Mouse (Mus musculus): Measurements from ENCODE around the gene Nck2. TPM values are rescaled to one million over a fixed set of nuclear protein-coding genes. Genes with fewer than 3 reads are reported as not detected.

Gene Nck2
- polyA plus RNA-seq, 1 experiment from 2014 or later: 37.9 TPM

GRCm38 (mm10) chr1:43404693-43405678 is 39.4 kb upstream of the Nck2 start:
- Histone ChIP-seq H3K4me2 (replicated peaks) (no peak overlapping the region), H3K36me3 (replicated peaks; ENCODE audit: control insufficient read depth, insufficient read depth) (no peaks in the 10 kb centered on the region), H3K27ac (no peak overlapping the region), H3K4me1 (replicated peaks; ENCODE audit: control insufficient read depth, insufficient read depth, low read length) (no peaks in the 10 kb centered on the region), H3K9ac (no peak overlapping the region), H3K27me3 (ENCODE audit: control insufficient read depth, insufficient read depth, low read length) (no peaks in the 10 kb centered on the region), H3K9me3 (ENCODE audit: control insufficient read depth, low read length) (no peaks in the 10 kb centered on the region), H3K4me3 (replicated peaks; ENCODE audit: low read length) (no peak overlapping the region)
- DNase-seq (ENCODE audit: low spot score) (no peak), ATAC-seq (ENCODE audit: low FRiP score) (no peak)
- WGBS: 71% methylated on average over 9 of the region's 9 CpGs

- Histone ChIP-seq H3K9ac (no peak overlapping the region), H3K4me3 (replicated peaks; ENCODE audit: low read length) (no peak overlapping the region), H3K4me1 (replicated peaks; ENCODE audit: control insufficient read depth, insufficient read depth, low read length) (no peaks in the 10 kb centered on the region), H3K27me3 (ENCODE audit: control insufficient read depth, insufficient read depth, low read length) (no peaks in the 10 kb centered on the region), H3K9me3 (ENCODE audit: control insufficient read depth, low read length) (no peaks in the 10 kb centered on the region), H3K4me2 (replicated peaks) (no peak overlapping the region), H3K27ac (no peak overlapping the region), H3K36me3 (replicated peaks; ENCODE audit: control insufficient read depth, insufficient read depth) (no peaks in the 10 kb centered on the region)
- no peak for DNase-seq (ENCODE audit: low spot score)
- 72% methylated on average over 4 of the region's 4 CpGs for WGBS
- no peak for ATAC-seq (ENCODE audit: low FRiP score)
Measured at GRCm38 (mm10) chr1:43409019-43409418, 35.4 kb upstream of the Nck2 start.

DNA sequence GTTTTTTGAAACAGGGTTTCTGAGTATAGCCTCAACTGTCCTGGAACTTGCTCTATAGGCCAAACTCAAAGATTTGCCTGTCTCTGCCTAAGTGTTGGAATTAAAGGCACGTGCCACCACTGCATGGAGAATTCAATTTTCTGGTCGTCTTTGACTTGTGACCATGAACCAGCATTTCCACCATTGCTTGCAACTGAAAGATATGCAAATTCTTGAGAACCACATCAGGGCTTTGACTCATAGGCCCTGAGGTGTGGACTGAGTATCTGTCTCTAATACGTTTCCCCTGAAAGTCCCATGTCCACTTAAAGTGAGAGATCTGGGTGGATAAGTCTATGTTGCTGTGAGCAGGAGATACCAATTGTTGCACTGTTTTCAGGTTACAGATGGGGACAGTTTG is 31.6 kb upstream of the Nck2 start:
- Histone ChIP-seq H3K4me2 (replicated peaks) (no peak overlapping the region), H3K36me3 (replicated peaks; ENCODE audit: control insufficient read depth, insufficient read depth) (no peaks in the 10 kb centered on the region), H3K9ac (no peak overlapping the region), H3K4me1 (replicated peaks; ENCODE audit: control insufficient read depth, insufficient read depth, low read length) (no peaks in the 10 kb centered on the region), H3K27ac (no peak overlapping the region), H3K27me3 (ENCODE audit: control insufficient read depth, insufficient read depth, low read length) (no peaks in the 10 kb centered on the region), H3K9me3 (ENCODE audit: control insufficient read depth, low read length) (no peaks in the 10 kb centered on the region), H3K4me3 (replicated peaks; ENCODE audit: low read length) (no peak overlapping the region)
- ATAC-seq (ENCODE audit: low FRiP score): no peak
- DNase-seq (ENCODE audit: low spot score): no peak
- 86% methylated on average over 3 of the region's 3 CpGs for WGBS

DNA sequence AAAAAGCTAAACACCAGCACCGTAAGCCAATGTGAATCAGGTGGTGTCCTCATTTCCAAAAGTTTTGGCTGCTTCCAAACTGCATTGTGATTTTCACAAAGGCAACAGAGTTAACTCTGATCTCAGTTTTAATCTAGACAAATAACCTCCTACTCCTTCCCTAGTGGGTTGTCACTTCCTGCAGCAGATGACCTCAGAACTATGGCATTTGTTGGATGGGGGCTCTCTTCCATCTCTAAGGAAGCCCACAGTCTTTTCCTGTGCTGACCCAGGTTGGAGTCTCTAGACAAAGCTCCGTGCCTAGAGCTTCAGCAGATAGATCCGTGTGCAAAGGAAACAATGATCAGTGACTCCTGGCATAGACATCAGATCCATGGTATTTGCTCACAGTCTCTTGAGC is 31.1 kb upstream of the Nck2 start:
- ATAC-seq (ENCODE audit: low FRiP score) (no peak), DNase-seq (ENCODE audit: low spot score) (no peak)
- Histone ChIP-seq H3K4me2 (replicated peaks) (no peak overlapping the region), H3K27me3 (ENCODE audit: control insufficient read depth, insufficient read depth, low read length) (no peaks in the 10 kb centered on the region), H3K9me3 (ENCODE audit: control insufficient read depth, low read length) (no peaks in the 10 kb centered on the region), H3K9ac (no peak overlapping the region), H3K4me3 (replicated peaks; ENCODE audit: low read length) (no peak overlapping the region), H3K27ac (no peak overlapping the region), H3K4me1 (replicated peaks; ENCODE audit: control insufficient read depth, insufficient read depth, low read length) (no peaks in the 10 kb centered on the region), H3K36me3 (replicated peaks; ENCODE audit: control insufficient read depth, insufficient read depth) (no peaks in the 10 kb centered on the region)
- 79% methylated on average over 3 of the region's 3 CpGs for WGBS

GRCm38 (mm10) chr1:43413749-43414148 is 30.6 kb upstream of the Nck2 start:
- DNase-seq (ENCODE audit: low spot score): no peak
- WGBS: 86% methylated on average over 4 of the region's 4 CpGs
- no peaks in the 10 kb centered on the region for H3K9me3 ChIP-seq (ENCODE audit: control insufficient read depth, low read length)
- H3K4me2 ChIP-seq (replicated peaks): no peak overlapping the region
- no peak for ATAC-seq (ENCODE audit: low FRiP score)
- no peak overlapping the region for H3K4me3 ChIP-seq (replicated peaks; ENCODE audit: low read length)
- H3K36me3 ChIP-seq (replicated peaks; ENCODE audit: control insufficient read depth, insufficient read depth): no peaks in the 10 kb centered on the region
- H3K27me3 ChIP-seq (ENCODE audit: control insufficient read depth, insufficient read depth, low read length): no peaks in the 10 kb centered on the region
- H3K27ac ChIP-seq: no peak overlapping the region
- H3K4me1 ChIP-seq (replicated peaks; ENCODE audit: control insufficient read depth, insufficient read depth, low read length): no peaks in the 10 kb centered on the region
- no peak overlapping the region for H3K9ac ChIP-seq

GRCm38 (mm10) chr1:43414228-43414627 is 30.2 kb upstream of the Nck2 start:
- no peak for ATAC-seq (ENCODE audit: low FRiP score)

DNA sequence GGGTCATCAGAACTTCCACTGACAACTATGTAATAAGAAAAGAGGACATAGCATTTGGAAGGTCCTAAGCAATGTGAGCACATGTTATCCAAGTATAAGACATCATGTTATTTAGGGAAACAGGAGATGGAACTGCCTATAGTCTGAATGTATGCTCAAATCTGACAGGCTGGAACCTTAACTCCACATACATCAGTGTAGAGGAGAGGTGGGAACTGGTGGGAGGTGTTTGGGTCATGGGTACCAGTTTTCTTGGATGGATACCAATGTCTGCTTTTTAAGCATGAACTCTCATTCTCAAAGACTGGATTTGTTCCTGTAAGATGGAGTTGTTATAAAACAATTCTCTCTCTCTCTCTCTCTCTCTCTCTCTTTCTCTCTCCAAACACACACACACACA is 29.4 kb upstream of the Nck2 start:
- no peak for ATAC-seq (ENCODE audit: low FRiP score)
- Histone ChIP-seq H3K27me3 (ENCODE audit: control insufficient read depth, insufficient read depth, low read length) (no peaks in the 10 kb centered on the region), H3K27ac (no peak overlapping the region), H3K4me3 (replicated peaks; ENCODE audit: low read length) (no peak overlapping the region), H3K4me2 (replicated peaks) (no peak overlapping the region), H3K36me3 (replicated peaks; ENCODE audit: control insufficient read depth, insufficient read depth) (no peaks in the 10 kb centered on the region), H3K9me3 (ENCODE audit: control insufficient read depth, low read length) (no peaks in the 10 kb centered on the region), H3K9ac (no peak overlapping the region), H3K4me1 (replicated peaks; ENCODE audit: control insufficient read depth, insufficient read depth, low read length) (no peaks in the 10 kb centered on the region)
- DNase-seq (ENCODE audit: low spot score): no peak

More at GRCm38 (mm10) chr1:43414228-43414627, 30.2 kb upstream of the Nck2 start:
- Histone ChIP-seq H3K4me2 (replicated peaks) (no peak overlapping the region), H3K27me3 (ENCODE audit: control insufficient read depth, insufficient read depth, low read length) (no peaks in the 10 kb centered on the region), H3K9me3 (ENCODE audit: control insufficient read depth, low read length) (no peaks in the 10 kb centered on the region), H3K4me1 (replicated peaks; ENCODE audit: control insufficient read depth, insufficient read depth, low read length) (no peaks in the 10 kb centered on the region), H3K36me3 (replicated peaks; ENCODE audit: control insufficient read depth, insufficient read depth) (no peaks in the 10 kb centered on the region), H3K9ac (no peak overlapping the region), H3K4me3 (replicated peaks; ENCODE audit: low read length) (no peak overlapping the region), H3K27ac (no peak overlapping the region)
- DNase-seq (ENCODE audit: low spot score): no peak

- Histone ChIP-seq H3K4me3 (replicated peaks; ENCODE audit: low read length) (no peak overlapping the region), H3K4me1 (replicated peaks; ENCODE audit: control insufficient read depth, insufficient read depth, low read length) (peaks cover 7% of the 10 kb centered on the region; the same call in 1 of the 2 replicates), H3K4me2 (replicated peaks) (no peak overlapping the region), H3K36me3 (replicated peaks; ENCODE audit: control insufficient read depth, insufficient read depth) (no peaks in the 10 kb centered on the region), H3K27ac (no peak overlapping the region), H3K9ac (no peak overlapping the region), H3K9me3 (ENCODE audit: control insufficient read depth, low read length) (no peaks in the 10 kb centered on the region), H3K27me3 (ENCODE audit: control insufficient read depth, insufficient read depth, low read length) (no peaks in the 10 kb centered on the region)
- ATAC-seq (ENCODE audit: low FRiP score) (no peak), DNase-seq (ENCODE audit: low spot score) (no peak)
- 84% methylated on average over 4 of the region's 4 CpGs for WGBS
Measured at GRCm38 (mm10) chr1:43422969-43423748, 21.2 kb upstream of the Nck2 start.

- WGBS: 57% methylated on average over 4 of the region's 4 CpGs
- DNase-seq (ENCODE audit: low spot score) (no peak), ATAC-seq (ENCODE audit: low FRiP score) (no peak)
- Histone ChIP-seq H3K36me3 (replicated peaks; ENCODE audit: control insufficient read depth, insufficient read depth) (no peaks in the 10 kb centered on the region), H3K9me3 (ENCODE audit: control insufficient read depth, low read length) (no peaks in the 10 kb centered on the region), H3K27ac (no peak overlapping the region), H3K9ac (no peak overlapping the region), H3K4me2 (replicated peaks) (no peak overlapping the region), H3K4me1 (replicated peaks; ENCODE audit: control insufficient read depth, insufficient read depth, low read length) (peaks cover 7% of the 10 kb centered on the region; the same call in 1 of the 2 replicates), H3K27me3 (ENCODE audit: control insufficient read depth, insufficient read depth, low read length) (no peaks in the 10 kb centered on the region), H3K4me3 (replicated peaks; ENCODE audit: low read length) (no peak overlapping the region)
Measured at GRCm38 (mm10) chr1:43426526-43426925, 17.9 kb upstream of the Nck2 start.

All from hindbrain, embryonic 14.5 days (tissue).